Mouse (Mus musculus) brain, embryonic 14.5 days (tissue): Measurements from ENCODE around the gene Mknk1. TPM values are rescaled to one million over a fixed set of nuclear protein-coding genes. Genes with fewer than 3 reads are reported as not detected.

Experiments used
- DNase-seq: peaks from one replicate; pipeline ENCODE4 v3.0.0-alpha.2; 2011; ENCODE audit warnings: low read depth
- CTCF ChIP-seq: fragments of 200-500 bp; IDR thresholded peaks from 2 replicates; pipeline ENCODE4 v1.5.1; 2012; ENCODE audit warnings: inconsistent platforms, mild to moderate bottlenecking, moderate library complexity, borderline replicate concordance; ENCODE audit not compliant: insufficient read depth, insufficient read length; ENCODE audit errors: extremely low read depth
- POLR2A ChIP-seq: fragments of 200-500 bp; IDR thresholded peaks from 2 replicates; pipeline ENCODE4 v1.6.1; 2012; ENCODE audit warnings: mild to moderate bottlenecking, inconsistent platforms, borderline replicate concordance; ENCODE audit not compliant: poor library complexity, insufficient read depth, insufficient read length, severe bottlenecking; ENCODE audit errors: extremely low read depth
- polyA plus RNA-seq: library from polyadenylated mRNA; depleted of rRNA; stranded (reverse); fragments of >200 nt; gene quantifications from 2 replicates; pipeline ENCODE4 v1.2.3, GENCODE M21; 2012

Gene Mknk1
- polyA plus RNA-seq, 1 experiment = 37.3 TPM

- no peak for TF ChIP-seq POLR2A
- peak; percentile 6; the same call in 1 of the 2 replicates for TF ChIP-seq CTCF
- DNase-seq = peak; percentile 63
Measured at GRCm38 (mm10) chr4:115847377-115847776, 8.4 kb downstream of the Mknk1 start.

- TF ChIP-seq CTCF (no peak), POLR2A (no peak)
- DNase-seq = no peak
Measured at GRCm38 (mm10) chr4:115848083-115848482, 9.1 kb downstream of the Mknk1 start.

- TF ChIP-seq POLR2A (no peak), CTCF (no peak)
- no peak for DNase-seq
Measured at GRCm38 (mm10) chr4:115848990-115849677, 10.1 kb downstream of the Mknk1 start.

GRCm38 (mm10) chr4:115850111-115850510 lies 11.1 kb downstream of the Mknk1 start:
- no peak for DNase-seq
- TF ChIP-seq CTCF (no peak), POLR2A (no peak)

GRCm38 (mm10) chr4:115850631-115851030 lies 11.6 kb downstream of the Mknk1 start:
- TF ChIP-seq CTCF (no peak), POLR2A (no peak)
- no peak for DNase-seq

GRCm38 (mm10) chr4:115851569-115851968 lies 12.6 kb downstream of the Mknk1 start:
- no peak for DNase-seq
- TF ChIP-seq CTCF = no peak
- TF ChIP-seq POLR2A = no peak

GRCm38 (mm10) chr4:115855100-115855499 lies 16.1 kb downstream of the Mknk1 start:
- DNase-seq = no peak
- TF ChIP-seq POLR2A (no peak), CTCF (no peak)

GRCm38 (mm10) chr4:115855609-115856008 lies 16.6 kb downstream of the Mknk1 start:
- TF ChIP-seq CTCF (no peak), POLR2A (no peak)
- peak; percentile 65 for DNase-seq

- TF ChIP-seq POLR2A (no peak), CTCF (no peak)
- DNase-seq = peak; percentile 29
Measured at GRCm38 (mm10) chr4:115856282-115856681, 17.3 kb downstream of the Mknk1 start.

- TF ChIP-seq CTCF (no peak), POLR2A (no peak)
Measured at GRCm38 (mm10) chr4:115857293-115857883, 18.4 kb downstream of the Mknk1 start.

GRCm38 (mm10) chr4:115863352-115863751 lies 24.4 kb downstream of the Mknk1 start:
- DNase-seq = no peak
- TF ChIP-seq CTCF = no peak

More at GRCm38 (mm10) chr4:115857293-115857883, 18.4 kb downstream of the Mknk1 start:
- no peak for DNase-seq

GRCm38 (mm10) chr4:115863880-115864279 lies 24.9 kb downstream of the Mknk1 start:
- TF ChIP-seq CTCF (no peak), POLR2A (no peak)

More at GRCm38 (mm10) chr4:115863880-115864279, 24.9 kb downstream of the Mknk1 start:
- peak; percentile 30 for DNase-seq
